Mouse (Mus musculus) neural tube, embryonic 15.5 days (tissue): Measurements from ENCODE around the gene Plcz1. TPM values are rescaled to one million over a fixed set of nuclear protein-coding genes. Genes with fewer than 3 reads are reported as not detected.

Experiments used
- ATAC-seq: fragments of 200-750 bp; cut with Nextera tagmentation; 2 replicates; pipeline ENCODE4 v1.8.0; 2017; ENCODE audit warnings: mild to moderate bottlenecking, moderate TSS enrichment, moderate library complexity; ENCODE audit not compliant: low FRiP score
- H3K27ac ChIP-seq: fragments of 300-500 bp; sonication (generic); replicated peaks from 2 replicates; pipeline ENCODE4 v1.5.1; 2015; ENCODE audit warnings: mild to moderate bottlenecking, inconsistent platforms
- H3K27me3 ChIP-seq: fragments of 300-500 bp; sonication (generic); replicated peaks from 2 replicates; pipeline ENCODE4 v1.6.1; 2015; ENCODE audit warnings: inconsistent platforms
- H3K36me3 ChIP-seq: fragments of 300-500 bp; sonication (generic); 2 replicates; pipeline ENCODE4 v1.6.1; 2015; ENCODE audit warnings: inconsistent platforms
- H3K4me1 ChIP-seq: fragments of 300-500 bp; sonication (generic); 2 replicates; pipeline ENCODE4 v1.6.1; 2015; ENCODE audit warnings: inconsistent platforms
- H3K4me2 ChIP-seq: fragments of 300-500 bp; sonication (generic); 2 replicates; pipeline ENCODE4 v1.6.1; 2015; ENCODE audit warnings: inconsistent platforms, mild to moderate bottlenecking, moderate library complexity
- H3K4me3 ChIP-seq: fragments of 300-500 bp; sonication (generic); replicated peaks from 2 replicates; pipeline ENCODE4 v1.5.1; 2015; ENCODE audit warnings: mild to moderate bottlenecking, inconsistent platforms
- H3K9ac ChIP-seq: fragments of 300-500 bp; sonication (generic); replicated peaks from 2 replicates; pipeline ENCODE4 v1.6.1; 2015; ENCODE audit warnings: mild to moderate bottlenecking, inconsistent platforms
- H3K9me3 ChIP-seq: fragments of 300-500 bp; sonication (generic); replicated peaks from 2 replicates; pipeline ENCODE4 v1.6.1; 2016; ENCODE audit warnings: inconsistent platforms
- WGBS: fragments of 180-500 bp; shearing (Covaris S2); methylation state at CpG from one replicate; pipeline ENCODE4 v1.1.7; 2015; ENCODE audit warnings: mixed read lengths; 5-methylcytosine and 5-hydroxymethylcytosine counted together
- polyA plus RNA-seq: library from polyadenylated mRNA; unstranded; fragments of >200 nt; fragmentation: Nextera tagmentation; extraction: Ambion mirVana; gene quantifications from 2 replicates; pipeline ENCODE4 v1.2.1, GENCODE M21; 2015

The Plcz1 gene
- 0.08 and 0.22 TPM in 2 replicates for polyA plus RNA-seq

DNA sequence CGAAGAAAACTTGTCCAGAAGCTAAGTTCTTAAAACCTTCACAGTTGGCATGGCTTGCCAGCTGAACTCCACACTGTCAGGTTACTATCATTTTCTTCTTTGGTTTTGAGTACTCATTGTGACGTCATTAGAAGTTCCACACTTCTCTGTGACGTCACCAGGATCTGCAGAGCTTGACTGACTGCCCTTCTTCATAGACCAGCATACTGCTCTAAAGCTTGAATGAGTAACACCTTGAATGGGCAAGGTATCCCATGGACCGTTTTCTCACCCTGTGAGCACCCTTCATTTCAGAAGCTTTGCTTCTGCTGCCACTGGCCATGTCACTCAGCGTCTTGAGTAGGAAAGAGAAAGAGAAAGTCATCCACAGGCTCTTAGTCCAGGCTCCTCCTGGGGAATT lies at the start of gene Plcz1:
Gene Plcz1 (minus strand): TSS at position 101 of the 400 bp plus-strand sequence.
- no peaks in the 10 kb centered on the region for H3K4me1 ChIP-seq

DNA sequence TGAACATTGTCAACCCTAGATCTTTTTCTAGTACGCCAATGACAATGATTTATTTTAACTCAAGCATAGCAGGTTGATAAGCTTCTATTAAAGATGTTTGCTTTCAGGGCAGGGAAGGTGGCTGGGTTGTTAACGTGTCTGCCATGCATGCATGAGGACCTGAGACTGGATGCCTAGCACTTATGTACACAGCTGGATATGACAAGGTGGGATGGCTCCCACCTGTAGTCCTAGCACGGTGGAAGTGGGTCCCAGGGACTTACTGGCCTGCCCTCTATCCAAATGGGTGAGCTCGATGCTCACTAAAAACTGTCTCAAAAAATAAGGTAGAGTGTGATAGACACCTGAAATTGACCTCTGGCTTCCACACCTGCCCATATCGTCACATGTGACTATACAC lies 48.6 kb upstream of the Plcz1 start:
- ATAC-seq: no peak
- 86% methylated on average over 5 of the region's 5 CpGs for WGBS

More for the DNA sequence above, at the start of gene Plcz1:
- Histone ChIP-seq H3K36me3 (no peaks in the 10 kb centered on the region), H3K9ac (no peak within 1 kb of the TSS), H3K4me3 (no peak within 1 kb of the TSS), H3K4me2 (no peak within 1 kb of the TSS), H3K27me3 (no peaks in the 10 kb centered on the region), H3K9me3 (no peaks in the 10 kb centered on the region), H3K27ac (no peak within 1 kb of the TSS)
- 90% methylated on average over 5 of the region's 5 CpGs for WGBS
- no peak for ATAC-seq

GRCm38 (mm10) chr6:140081739-140082138 lies 40.5 kb upstream of the Plcz1 start:
- H3K4me2 ChIP-seq: no peak overlapping the region
- WGBS: 78% methylated on average over 3 of the region's 3 CpGs
- no peak overlapping the region for H3K4me3 ChIP-seq
- no peak overlapping the region for H3K27ac ChIP-seq
- no peak for ATAC-seq
- H3K36me3 ChIP-seq: no peaks in the 10 kb centered on the region
- H3K27me3 ChIP-seq: no peaks in the 10 kb centered on the region
- H3K4me1 ChIP-seq: no peaks in the 10 kb centered on the region
- no peak overlapping the region for H3K9ac ChIP-seq
- H3K9me3 ChIP-seq: no peaks in the 10 kb centered on the region

More for the DNA sequence above, 48.6 kb upstream of the Plcz1 start:
- Histone ChIP-seq H3K9me3 (no peaks in the 10 kb centered on the region), H3K4me3 (no peak overlapping the region), H3K4me1 (no peaks in the 10 kb centered on the region), H3K27ac (no peak overlapping the region), H3K36me3 (no peaks in the 10 kb centered on the region), H3K4me2 (no peak overlapping the region), H3K9ac (no peak overlapping the region), H3K27me3 (no peaks in the 10 kb centered on the region)

DNA sequence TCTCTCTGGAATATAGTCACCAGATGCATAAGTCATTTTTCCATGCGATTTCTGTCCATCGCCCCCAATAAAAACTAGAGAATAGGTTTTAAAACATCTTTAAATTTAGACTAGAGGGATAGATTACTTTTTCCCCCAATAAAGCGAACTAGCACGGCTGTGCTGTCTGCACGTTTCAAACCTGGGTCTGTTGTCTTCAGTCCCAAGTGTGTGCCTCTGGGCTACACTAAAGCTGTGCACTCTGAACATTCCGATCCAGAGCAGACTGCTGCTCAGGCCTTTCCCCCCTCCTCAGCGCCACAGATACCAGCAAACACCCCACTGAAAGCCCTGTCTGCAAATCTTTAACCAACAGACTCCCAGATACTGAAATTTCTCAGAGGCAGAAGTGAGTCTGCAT lies 39.7 kb upstream of the Plcz1 start:
- Histone ChIP-seq H3K9me3 (no peaks in the 10 kb centered on the region), H3K4me3 (no peak overlapping the region), H3K9ac (no peak overlapping the region), H3K4me1 (no peaks in the 10 kb centered on the region), H3K36me3 (no peaks in the 10 kb centered on the region), H3K27me3 (no peaks in the 10 kb centered on the region), H3K4me2 (no peak overlapping the region), H3K27ac (no peak overlapping the region)
- no peak for ATAC-seq
- WGBS: 78% methylated on average over 7 of the region's 7 CpGs

GRCm38 (mm10) chr6:140069177-140069576 lies 27.9 kb upstream of the Plcz1 start:
- Histone ChIP-seq H3K36me3 (no peaks in the 10 kb centered on the region), H3K9ac (no peak overlapping the region), H3K4me3 (no peak overlapping the region), H3K27me3 (no peaks in the 10 kb centered on the region), H3K9me3 (no peaks in the 10 kb centered on the region), H3K4me1 (no peaks in the 10 kb centered on the region), H3K4me2 (no peak overlapping the region), H3K27ac (no peak overlapping the region)
- no peak for ATAC-seq
- 87% methylated on average over 8 of the region's 8 CpGs for WGBS

GRCm38 (mm10) chr6:140054271-140054928 lies 13.1 kb upstream of the Plcz1 start:
- no peaks in the 10 kb centered on the region for H3K9me3 ChIP-seq
- no peak overlapping the region for H3K9ac ChIP-seq
- H3K27ac ChIP-seq: no peak overlapping the region
- no peaks in the 10 kb centered on the region for H3K36me3 ChIP-seq
- H3K4me2 ChIP-seq: no peak overlapping the region
- 0 out of 2 replicates have a peak, but pooled peaks cover 2% of the 10 kb centered on the region for H3K4me1 ChIP-seq
- 66% methylated on average over 5 of the region's 5 CpGs for WGBS
- no peaks in the 10 kb centered on the region for H3K27me3 ChIP-seq
- no peak overlapping the region for H3K4me3 ChIP-seq
- no peak for ATAC-seq

DNA sequence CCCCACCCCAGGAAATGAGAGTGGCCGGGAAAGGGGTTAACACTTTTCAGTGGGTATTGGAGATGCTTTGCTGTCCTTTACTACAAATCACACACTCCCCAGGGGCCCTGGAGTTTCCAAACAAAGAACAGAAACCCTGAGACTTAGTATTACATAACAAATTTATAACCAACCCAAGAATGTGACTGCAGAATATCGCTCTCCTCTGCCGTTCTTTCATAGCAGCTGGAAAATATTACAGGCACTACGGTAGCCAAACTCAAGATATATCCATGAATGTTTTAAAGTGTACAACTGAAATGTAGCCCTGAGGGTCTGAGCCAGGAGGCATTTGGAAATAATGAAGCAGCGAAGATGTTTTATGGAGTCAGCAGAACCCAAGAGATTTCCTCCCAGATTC lies 10.2 kb upstream of the Plcz1 start:
- no peak overlapping the region for H3K9ac ChIP-seq
- H3K4me1 ChIP-seq: 0 out of 2 replicates have a peak, but pooled peaks cover 2% of the 10 kb centered on the region
- 77% methylated on average over 5 of the region's 5 CpGs for WGBS
- no peaks in the 10 kb centered on the region for H3K36me3 ChIP-seq
- H3K4me2 ChIP-seq: no peak overlapping the region
- H3K27me3 ChIP-seq: no peaks in the 10 kb centered on the region
- no peak overlapping the region for H3K4me3 ChIP-seq
- H3K27ac ChIP-seq: no peak overlapping the region
- no peak for ATAC-seq
- H3K9me3 ChIP-seq: no peaks in the 10 kb centered on the region

DNA sequence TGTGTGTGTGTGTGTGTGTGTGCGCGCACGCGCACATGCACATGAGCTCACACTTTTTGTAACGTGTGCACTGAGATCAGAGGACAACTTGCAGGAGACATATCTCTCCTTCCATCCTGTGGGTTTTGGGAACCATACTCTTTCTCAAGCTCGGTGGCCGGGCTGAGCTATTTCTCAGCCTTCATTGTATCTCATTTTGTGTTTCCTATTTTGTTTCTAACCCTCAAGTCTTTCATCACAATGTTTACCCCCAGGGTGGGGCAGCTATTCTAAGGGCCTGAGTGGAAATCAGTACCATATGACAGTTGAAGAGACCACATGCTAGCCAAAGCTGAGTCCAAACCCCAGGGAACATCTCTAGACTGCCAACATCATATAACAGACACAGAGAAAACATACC lies 305 bp downstream of the Plcz1 start, which contains the start of gene Capza3:
Gene Capza3 (plus strand): TSS at position 301 of the 400 bp plus-strand sequence.
- 95% methylated on average over 7 of the region's 7 CpGs for WGBS
- H3K4me1 ChIP-seq: no peaks in the 10 kb centered on the region
- no peak for ATAC-seq

DNA sequence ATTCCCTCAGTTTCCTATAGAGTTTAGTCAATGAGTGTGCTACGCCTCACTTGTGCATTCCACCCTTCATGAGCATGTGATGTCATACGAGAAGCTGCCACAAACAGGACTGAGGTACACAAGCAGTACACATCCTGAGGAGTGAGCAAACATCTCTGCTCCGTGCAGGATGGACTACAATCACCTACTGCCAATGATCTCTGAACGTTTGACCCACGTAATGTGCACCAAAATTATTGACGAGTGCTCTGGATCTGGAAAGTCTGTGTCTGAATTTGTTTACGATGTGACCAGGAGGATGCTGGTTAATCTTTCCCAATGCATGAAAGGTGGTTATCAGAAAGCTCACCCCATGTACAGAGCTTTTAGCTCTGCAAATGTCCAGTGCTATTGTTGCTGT lies 16.9 kb downstream of the Plcz1 start:
- no peaks in the 10 kb centered on the region for H3K4me1 ChIP-seq
- no peak overlapping the region for H3K27ac ChIP-seq
- H3K9ac ChIP-seq: no peak overlapping the region
- no peaks in the 10 kb centered on the region for H3K36me3 ChIP-seq
- no peak overlapping the region for H3K4me2 ChIP-seq
- no peaks in the 10 kb centered on the region for H3K9me3 ChIP-seq
- H3K4me3 ChIP-seq: no peak overlapping the region
- no peaks in the 10 kb centered on the region for H3K27me3 ChIP-seq
- 80% methylated on average over 7 of the region's 7 CpGs for WGBS
- ATAC-seq: no peak

More for the DNA sequence above, 305 bp downstream of the Plcz1 start, which contains the start of gene Capza3:
- no peak within 1 kb of the TSS for H3K9ac ChIP-seq
- H3K27ac ChIP-seq: no peak within 1 kb of the TSS
- H3K4me3 ChIP-seq: no peak within 1 kb of the TSS
- H3K4me2 ChIP-seq: no peak within 1 kb of the TSS
- H3K9me3 ChIP-seq: no peaks in the 10 kb centered on the region
- no peaks in the 10 kb centered on the region for H3K27me3 ChIP-seq
- no peaks in the 10 kb centered on the region for H3K36me3 ChIP-seq

DNA sequence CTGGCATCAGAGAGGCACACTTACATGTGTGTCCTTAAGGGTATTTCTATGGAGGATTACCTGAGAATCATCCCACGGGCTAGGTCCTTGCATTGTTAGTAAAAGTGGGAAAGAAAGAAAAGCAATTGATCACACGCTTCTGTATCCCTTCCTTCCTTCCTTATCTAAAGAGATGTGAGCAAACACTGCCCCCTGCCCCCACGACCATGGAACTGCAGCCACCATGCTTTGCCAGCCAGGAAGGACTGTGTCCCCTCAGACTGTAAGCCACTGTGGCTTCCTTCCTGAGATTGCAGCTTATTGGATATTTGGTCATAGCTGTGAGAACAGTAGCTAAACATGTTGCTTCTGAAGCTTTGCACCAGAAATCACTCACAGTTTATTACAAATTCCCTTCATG lies 36.1 kb downstream of the Plcz1 start:
- no peak overlapping the region for H3K4me2 ChIP-seq
- no peaks in the 10 kb centered on the region for H3K4me1 ChIP-seq
- H3K27ac ChIP-seq: no peak overlapping the region
- no peaks in the 10 kb centered on the region for H3K36me3 ChIP-seq
- H3K27me3 ChIP-seq: no peaks in the 10 kb centered on the region
- H3K4me3 ChIP-seq: no peak overlapping the region
- WGBS: 81% methylated on average over 3 of the region's 3 CpGs
- H3K9ac ChIP-seq: no peak overlapping the region
- no peaks in the 10 kb centered on the region for H3K9me3 ChIP-seq
- ATAC-seq: no peak

DNA sequence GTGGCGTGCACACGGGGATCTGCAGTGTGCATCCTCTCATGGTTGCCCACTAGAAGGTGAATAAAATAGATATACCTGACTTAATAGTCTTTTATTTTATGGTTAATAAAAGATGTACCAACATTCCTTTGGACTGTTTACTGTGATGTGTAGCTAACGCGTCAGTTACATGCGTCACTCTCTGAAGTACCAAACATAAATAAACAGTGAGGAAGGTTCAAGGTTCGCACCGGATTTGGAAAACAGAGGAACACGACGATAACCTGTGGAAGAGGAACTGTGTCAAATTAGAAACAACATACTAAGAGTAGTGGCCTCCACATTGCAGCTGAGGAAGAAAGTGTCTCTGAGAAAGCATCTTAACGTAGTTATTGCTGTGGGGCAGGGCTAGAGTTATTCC lies 51.7 kb downstream of the Plcz1 start:
- no peaks in the 10 kb centered on the region for H3K9me3 ChIP-seq
- H3K27me3 ChIP-seq: no peaks in the 10 kb centered on the region
- H3K4me2 ChIP-seq: no peak overlapping the region
- no peaks in the 10 kb centered on the region for H3K36me3 ChIP-seq
- 0 out of 2 replicates have a peak, but pooled peaks cover 2% of the 10 kb centered on the region for H3K4me1 ChIP-seq
- ATAC-seq: no peak
- no peak overlapping the region for H3K4me3 ChIP-seq
- WGBS: 87% methylated on average over 10 of the region's 10 CpGs
- no peak overlapping the region for H3K27ac ChIP-seq
- no peak overlapping the region for H3K9ac ChIP-seq

GRCm38 (mm10) chr6:139989075-139989474 lies 52.2 kb downstream of the Plcz1 start:
- no peak overlapping the region for H3K9ac ChIP-seq
- 53% methylated on average over 6 of the region's 6 CpGs for WGBS
- H3K4me3 ChIP-seq: no peak overlapping the region
- no peak overlapping the region for H3K27ac ChIP-seq
- H3K4me2 ChIP-seq: no peak overlapping the region
- H3K27me3 ChIP-seq: no peaks in the 10 kb centered on the region
- 0 out of 2 replicates have a peak, but pooled peaks cover 2% of the 10 kb centered on the region for H3K4me1 ChIP-seq
- ATAC-seq: no peak
- H3K36me3 ChIP-seq: no peaks in the 10 kb centered on the region
- H3K9me3 ChIP-seq: no peaks in the 10 kb centered on the region
